Mouse (Mus musculus): ENCODE measurements at regions not wholly inside any gene's neighbourhood (a gene's known extent, or its start where the extent isn't known, plus 50 kb on each side); places are given as distances from the start of the nearest gene placed in this dataset.

DNA sequence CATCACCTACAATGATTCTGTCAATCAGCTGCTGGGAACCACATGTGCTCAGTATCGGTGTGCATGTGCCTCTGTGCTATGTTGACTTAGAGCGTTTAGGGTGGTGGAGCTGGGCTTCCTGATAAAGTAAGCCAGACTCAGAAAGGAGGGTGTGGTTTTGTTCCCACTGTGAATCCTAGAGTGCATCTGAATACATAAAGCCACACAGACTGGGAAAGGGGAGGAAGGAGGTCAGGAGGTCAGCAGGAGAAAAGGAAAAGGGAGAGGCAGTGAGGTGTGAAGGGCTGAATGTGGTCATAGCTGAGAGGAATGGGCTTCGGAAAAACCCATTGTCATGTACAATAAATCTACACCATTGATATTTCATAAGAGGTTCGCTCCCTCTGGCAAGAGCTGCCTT lies 345.4 kb upstream of the Cdh4 start:
- TF ChIP-seq POLR2A (IDR thresholded peaks at IDR 0.05; ENCODE audit: control insufficient read depth, low read depth, low read length) (no peak), CTCF (IDR thresholded peaks at IDR 0.05; ENCODE audit: control insufficient read depth, insufficient read depth, insufficient replicate concordance, low read depth, low read length) (no peak)
- no peaks in the 10 kb centered on the region for H3K4me1 ChIP-seq (ENCODE audit: control insufficient read depth, insufficient read depth, low read length)
- H3K4me3 ChIP-seq (ENCODE audit: control insufficient read depth, low read depth, low read length) = no peak overlapping the region
- no peaks in the 10 kb centered on the region for H3K27me3 ChIP-seq (ENCODE audit: control insufficient read depth, insufficient read depth, low read length)
- H3K27ac ChIP-seq (ENCODE audit: control insufficient read depth, insufficient read depth, low read depth, low read length) = no peak overlapping the region
- H3K36me3 ChIP-seq (ENCODE audit: control insufficient read depth, insufficient read depth, low read length) = no peaks in the 10 kb centered on the region

DNA sequence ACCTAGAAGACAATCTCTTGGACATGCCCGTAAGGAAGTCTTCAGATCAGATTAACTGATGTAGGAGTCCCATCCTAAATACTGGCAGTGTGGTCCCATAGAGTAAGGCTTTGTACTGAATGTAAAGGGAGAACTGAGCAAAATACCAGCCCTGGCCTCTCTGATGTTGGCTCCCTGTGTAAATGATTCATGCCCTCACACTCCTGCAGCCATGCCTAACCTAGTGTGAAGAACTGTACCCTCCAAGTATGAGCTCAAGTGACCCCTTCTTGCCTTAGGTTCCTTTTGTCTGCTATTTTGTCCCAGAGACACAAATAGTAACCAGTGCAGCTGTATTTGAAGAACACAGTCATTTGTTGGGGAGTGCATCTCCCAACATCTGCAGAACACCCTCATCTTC lies 342.4 kb upstream of the Cdh4 start:
- Histone ChIP-seq H3K27me3 (ENCODE audit: control insufficient read depth, insufficient read depth, low read length) (no peaks in the 10 kb centered on the region), H3K36me3 (ENCODE audit: control insufficient read depth, insufficient read depth, low read length) (no peaks in the 10 kb centered on the region), H3K4me3 (ENCODE audit: control insufficient read depth, low read depth, low read length) (no peak overlapping the region), H3K4me1 (ENCODE audit: control insufficient read depth, insufficient read depth, low read length) (no peaks in the 10 kb centered on the region), H3K27ac (ENCODE audit: control insufficient read depth, insufficient read depth, low read depth, low read length) (no peak overlapping the region)
- TF ChIP-seq CTCF (IDR thresholded peaks at IDR 0.05; ENCODE audit: control insufficient read depth, insufficient read depth, insufficient replicate concordance, low read depth, low read length) (no peak), POLR2A (IDR thresholded peaks at IDR 0.05; ENCODE audit: control insufficient read depth, low read depth, low read length) (no peak)

DNA sequence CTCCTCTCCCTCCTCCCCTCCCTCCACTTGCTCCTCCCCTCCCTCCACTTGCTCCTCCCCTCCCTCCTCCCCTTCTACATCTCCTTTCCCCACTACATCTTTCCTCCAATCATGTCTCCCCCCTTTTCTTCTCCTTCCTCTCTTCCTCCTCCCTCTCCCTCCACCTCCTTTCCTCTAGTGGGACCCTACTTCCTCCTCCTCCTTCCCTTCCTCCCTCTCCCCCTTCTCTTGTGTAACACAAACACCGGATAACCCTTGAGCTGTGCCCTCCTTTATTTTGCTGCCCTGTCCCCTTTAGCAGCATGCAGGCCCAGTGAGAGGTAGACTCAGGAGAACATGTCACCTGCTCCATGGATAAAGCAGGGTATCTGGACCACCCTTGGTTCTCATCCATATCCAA lies 339.1 kb upstream of the Cdh4 start:
- no peak for TF ChIP-seq CTCF (IDR thresholded peaks at IDR 0.05; ENCODE audit: control insufficient read depth, insufficient read depth, insufficient replicate concordance, low read depth, low read length)
- no peak for TF ChIP-seq POLR2A (IDR thresholded peaks at IDR 0.05; ENCODE audit: control insufficient read depth, low read depth, low read length)
- H3K4me1 ChIP-seq (ENCODE audit: control insufficient read depth, insufficient read depth, low read length) = no peaks in the 10 kb centered on the region
- no peak overlapping the region for H3K4me3 ChIP-seq (ENCODE audit: control insufficient read depth, low read depth, low read length)
- H3K36me3 ChIP-seq (ENCODE audit: control insufficient read depth, insufficient read depth, low read length) = no peaks in the 10 kb centered on the region
- H3K27me3 ChIP-seq (ENCODE audit: control insufficient read depth, insufficient read depth, low read length) = no peaks in the 10 kb centered on the region
- no peak overlapping the region for H3K27ac ChIP-seq (ENCODE audit: control insufficient read depth, insufficient read depth, low read depth, low read length)

DNA sequence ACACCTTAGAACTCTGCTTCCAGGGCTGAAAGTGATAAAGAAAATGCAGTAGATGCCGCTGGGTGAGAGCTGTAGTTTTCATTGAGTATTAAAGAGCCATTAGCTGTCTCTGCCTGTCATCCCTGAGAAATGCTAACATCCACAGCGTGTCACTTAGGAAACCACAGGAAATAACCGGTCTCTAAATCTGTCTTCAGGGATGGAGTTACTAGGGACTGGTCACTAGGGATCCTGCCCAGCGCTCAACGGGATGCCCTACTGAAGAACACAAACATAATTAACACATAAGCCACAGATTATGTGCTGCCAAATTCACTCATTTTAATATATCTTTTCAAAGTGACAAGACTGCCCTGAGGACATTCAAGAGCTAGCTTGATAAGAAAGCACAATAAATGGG lies 329.3 kb upstream of the Cdh4 start:
- no peaks in the 10 kb centered on the region for H3K27me3 ChIP-seq (ENCODE audit: control insufficient read depth, insufficient read depth, low read length)
- H3K4me1 ChIP-seq (ENCODE audit: control insufficient read depth, insufficient read depth, low read length) = no peaks in the 10 kb centered on the region
- H3K36me3 ChIP-seq (ENCODE audit: control insufficient read depth, insufficient read depth, low read length) = no peaks in the 10 kb centered on the region
- no peak overlapping the region for H3K27ac ChIP-seq (ENCODE audit: control insufficient read depth, insufficient read depth, low read depth, low read length)
- no peak overlapping the region for H3K4me3 ChIP-seq (ENCODE audit: control insufficient read depth, low read depth, low read length)
- TF ChIP-seq CTCF (IDR thresholded peaks at IDR 0.05; ENCODE audit: control insufficient read depth, insufficient read depth, insufficient replicate concordance, low read depth, low read length) (no peak), POLR2A (IDR thresholded peaks at IDR 0.05; ENCODE audit: control insufficient read depth, low read depth, low read length) (no peak)

DNA sequence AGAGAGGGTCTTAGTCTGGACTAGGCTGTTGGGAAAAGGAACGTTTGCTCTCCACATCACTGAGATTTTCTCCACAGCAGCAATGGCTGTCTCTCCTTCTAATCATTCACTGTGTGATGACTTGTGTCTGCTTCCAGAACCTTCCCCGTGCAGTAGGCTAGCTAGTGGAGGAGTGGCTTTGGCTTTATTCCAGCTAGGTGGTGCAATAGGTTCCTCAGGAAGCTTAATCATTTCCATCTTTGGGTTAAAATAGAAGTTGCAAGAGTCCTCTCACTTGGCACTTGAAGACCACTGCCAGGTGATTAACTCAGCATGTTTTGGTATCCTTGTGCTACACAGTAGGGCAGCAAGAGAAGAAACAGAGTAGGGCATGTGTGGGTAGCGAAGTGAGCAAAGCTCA lies 314.2 kb upstream of the Cdh4 start:
- H3K4me1 ChIP-seq (ENCODE audit: control insufficient read depth, insufficient read depth, low read length) = no peaks in the 10 kb centered on the region
- no peaks in the 10 kb centered on the region for H3K36me3 ChIP-seq (ENCODE audit: control insufficient read depth, insufficient read depth, low read length)
- no peaks in the 10 kb centered on the region for H3K27me3 ChIP-seq (ENCODE audit: control insufficient read depth, insufficient read depth, low read length)
- TF ChIP-seq POLR2A (IDR thresholded peaks at IDR 0.05; ENCODE audit: control insufficient read depth, low read depth, low read length) (no peak), CTCF (IDR thresholded peaks at IDR 0.05; ENCODE audit: control insufficient read depth, insufficient read depth, insufficient replicate concordance, low read depth, low read length) (no peak)
- no peak overlapping the region for H3K27ac ChIP-seq (ENCODE audit: control insufficient read depth, insufficient read depth, low read depth, low read length)
- H3K4me3 ChIP-seq (ENCODE audit: control insufficient read depth, low read depth, low read length) = no peak overlapping the region

DNA sequence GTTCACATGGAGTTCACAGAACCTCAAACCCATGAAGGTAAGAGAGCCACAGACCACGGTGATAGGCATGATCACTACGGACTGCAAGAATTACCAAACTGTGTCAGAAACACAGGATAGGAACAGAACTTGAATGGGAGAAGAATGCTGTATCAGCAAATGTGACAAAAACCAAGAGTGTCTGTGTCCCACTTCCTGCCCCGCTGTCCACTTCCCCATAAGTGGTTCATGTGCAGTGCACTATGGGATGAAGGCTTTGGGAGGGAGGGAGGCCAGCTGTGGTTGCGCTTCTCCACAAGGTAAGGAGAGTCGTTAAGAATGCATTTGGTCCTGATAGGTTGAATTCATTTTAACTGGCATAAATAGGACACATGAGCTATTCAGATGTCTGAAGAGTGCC lies 313.8 kb upstream of the Cdh4 start:
- no peak overlapping the region for H3K4me3 ChIP-seq (ENCODE audit: control insufficient read depth, low read depth, low read length)
- no peaks in the 10 kb centered on the region for H3K36me3 ChIP-seq (ENCODE audit: control insufficient read depth, insufficient read depth, low read length)
- no peak overlapping the region for H3K27ac ChIP-seq (ENCODE audit: control insufficient read depth, insufficient read depth, low read depth, low read length)
- no peaks in the 10 kb centered on the region for H3K27me3 ChIP-seq (ENCODE audit: control insufficient read depth, insufficient read depth, low read length)
- no peaks in the 10 kb centered on the region for H3K4me1 ChIP-seq (ENCODE audit: control insufficient read depth, insufficient read depth, low read length)
- TF ChIP-seq CTCF (IDR thresholded peaks at IDR 0.05; ENCODE audit: control insufficient read depth, insufficient read depth, insufficient replicate concordance, low read depth, low read length) = no peak
- no peak for TF ChIP-seq POLR2A (IDR thresholded peaks at IDR 0.05; ENCODE audit: control insufficient read depth, low read depth, low read length)

DNA sequence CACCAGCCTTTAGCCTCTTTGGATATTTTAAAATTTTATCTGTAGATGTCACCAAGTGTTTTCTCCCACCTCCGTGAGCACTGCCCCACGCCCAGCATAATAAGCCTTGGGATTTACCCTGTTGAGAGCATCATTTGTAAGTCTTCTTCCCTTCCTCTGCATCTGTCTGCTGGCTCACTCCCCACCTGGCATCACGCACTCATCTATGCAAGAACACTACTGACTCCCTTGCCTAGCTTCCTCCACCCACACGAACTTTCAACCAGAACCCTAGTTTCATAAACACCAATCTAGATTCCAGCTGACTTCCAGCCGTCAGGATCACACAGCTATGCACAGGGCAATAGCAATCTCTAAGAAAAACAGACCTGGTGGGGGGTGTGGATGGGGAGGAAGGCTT lies 311.2 kb upstream of the Cdh4 start:
- H3K4me1 ChIP-seq (ENCODE audit: control insufficient read depth, insufficient read depth, low read length) = no peaks in the 10 kb centered on the region
- H3K27ac ChIP-seq (ENCODE audit: control insufficient read depth, insufficient read depth, low read depth, low read length) = no peak overlapping the region
- H3K27me3 ChIP-seq (ENCODE audit: control insufficient read depth, insufficient read depth, low read length) = no peaks in the 10 kb centered on the region
- TF ChIP-seq CTCF (IDR thresholded peaks at IDR 0.05; ENCODE audit: control insufficient read depth, insufficient read depth, insufficient replicate concordance, low read depth, low read length) = no peak
- TF ChIP-seq POLR2A (IDR thresholded peaks at IDR 0.05; ENCODE audit: control insufficient read depth, low read depth, low read length) = no peak
- H3K4me3 ChIP-seq (ENCODE audit: control insufficient read depth, low read depth, low read length) = no peak overlapping the region
- H3K36me3 ChIP-seq (ENCODE audit: control insufficient read depth, insufficient read depth, low read length) = no peaks in the 10 kb centered on the region

DNA sequence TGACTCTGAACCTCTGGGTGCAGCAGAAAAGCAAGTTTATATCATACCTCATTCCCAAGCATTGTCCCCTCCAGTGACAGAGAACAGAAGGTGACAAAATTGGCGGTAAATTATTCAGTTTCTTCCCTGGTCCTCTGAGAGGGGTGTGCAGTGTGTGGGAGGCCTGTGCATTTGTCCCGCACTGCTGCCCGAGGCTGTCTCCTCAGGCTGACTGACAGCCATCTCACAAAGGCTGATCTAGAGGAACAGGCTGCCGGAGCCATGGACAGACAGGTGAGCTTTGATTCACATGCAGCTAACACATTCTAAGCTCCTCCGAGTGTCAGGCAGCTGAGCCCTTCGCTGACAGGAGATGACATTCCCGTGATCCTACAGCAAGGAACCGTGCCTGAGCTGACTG lies 299.9 kb upstream of the Cdh4 start:
- Histone ChIP-seq H3K4me3 (ENCODE audit: control insufficient read depth, low read depth, low read length) (no peak overlapping the region), H3K36me3 (ENCODE audit: control insufficient read depth, insufficient read depth, low read length) (no peaks in the 10 kb centered on the region), H3K4me1 (ENCODE audit: control insufficient read depth, insufficient read depth, low read length) (no peaks in the 10 kb centered on the region), H3K27me3 (ENCODE audit: control insufficient read depth, insufficient read depth, low read length) (no peaks in the 10 kb centered on the region), H3K27ac (ENCODE audit: control insufficient read depth, insufficient read depth, low read depth, low read length) (no peak overlapping the region)
- TF ChIP-seq CTCF (IDR thresholded peaks at IDR 0.05; ENCODE audit: control insufficient read depth, insufficient read depth, insufficient replicate concordance, low read depth, low read length) = no peak
